Mouse (Mus musculus): ENCODE results near the gene Crkl.
A peak's percentile ranks its signal among the peaks of the same experiment; 100 is the strongest.
"Not testable (repeated sequence)": the region's sequence is repeated elsewhere in the genome, so short reads cannot be mapped to it uniquely, and the experiment has no call there.

Crkl gene

GRCm38 (mm10) chr16:17488478-17489468 is 37.0 kb downstream of the Crkl start:
- no peak for DNase-seq

DNA sequence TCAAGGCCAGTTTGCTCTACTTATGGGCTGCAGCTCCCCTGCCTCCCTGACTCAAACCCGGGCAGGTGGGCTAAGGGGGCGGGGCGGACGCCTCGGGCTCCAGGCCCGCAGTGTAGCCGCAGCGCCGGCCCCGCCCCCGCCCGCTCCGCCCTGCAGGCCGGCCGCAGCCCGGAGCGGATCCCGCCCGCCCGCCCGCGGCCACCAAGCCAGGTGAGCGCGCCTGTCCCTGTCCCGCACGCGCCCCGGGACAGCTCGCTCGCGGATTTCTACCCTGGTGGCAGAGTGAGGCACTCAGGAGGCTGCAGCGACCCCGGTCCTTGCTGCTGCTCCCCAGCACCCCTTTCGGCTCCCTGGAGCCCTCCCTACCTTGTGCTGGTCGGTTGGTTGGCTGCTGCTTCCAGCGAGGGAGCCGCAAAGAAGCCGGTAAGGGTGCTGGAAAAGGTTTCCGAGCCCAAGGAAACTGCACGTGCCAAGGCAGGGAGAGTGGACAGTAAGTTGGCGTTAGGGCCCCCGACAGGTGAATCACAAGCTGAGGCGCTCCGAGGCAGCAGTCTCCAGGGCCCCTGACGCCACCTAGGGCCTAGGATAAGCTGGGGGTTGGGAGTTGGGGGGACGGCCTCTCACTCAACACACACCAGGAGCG is 37.8 kb downstream of the Crkl start, which contains the start of gene Aifm3:
TSS of gene Aifm3 (plus strand) at position 143 of the 643 bp plus-strand sequence.
- DNase-seq: no peak

DNA sequence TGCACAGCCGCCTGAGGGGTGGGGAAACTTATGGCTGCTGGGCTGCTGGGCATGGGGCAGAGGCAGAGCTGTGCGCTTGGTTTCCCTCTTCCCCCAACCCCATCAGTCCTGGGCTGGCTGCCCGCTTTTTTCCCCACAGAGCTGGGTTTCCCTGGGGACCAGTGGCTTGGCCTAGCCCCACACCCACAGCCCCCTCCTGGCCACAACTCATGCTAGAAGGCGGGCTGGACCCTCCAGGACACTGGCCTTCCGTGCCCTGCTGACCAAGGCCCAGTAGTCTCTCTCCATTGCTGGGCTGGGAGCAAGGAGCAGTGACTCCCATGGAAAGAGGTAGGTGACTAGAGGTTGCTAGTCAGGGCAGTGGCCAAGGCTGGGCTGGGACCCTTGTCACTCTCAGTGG is 39.4 kb downstream of the Crkl start:
- DNase-seq: no peak

- DNase-seq: peak; percentile 69
Observed at GRCm38 (mm10) chr16:17491896-17492561, 40.2 kb downstream of the Crkl start.

GRCm38 (mm10) chr16:17496499-17497305 is 44.9 kb downstream of the Crkl start:
- peak; percentile 92 for DNase-seq

- DNase-seq: no peak
Observed at GRCm38 (mm10) chr16:17499249-17499883, 47.6 kb downstream of the Crkl start.

GRCm38 (mm10) chr16:17502681-17503080 is 50.9 kb downstream of the Crkl start:
- DNase-seq: peak; percentile 63

DNA sequence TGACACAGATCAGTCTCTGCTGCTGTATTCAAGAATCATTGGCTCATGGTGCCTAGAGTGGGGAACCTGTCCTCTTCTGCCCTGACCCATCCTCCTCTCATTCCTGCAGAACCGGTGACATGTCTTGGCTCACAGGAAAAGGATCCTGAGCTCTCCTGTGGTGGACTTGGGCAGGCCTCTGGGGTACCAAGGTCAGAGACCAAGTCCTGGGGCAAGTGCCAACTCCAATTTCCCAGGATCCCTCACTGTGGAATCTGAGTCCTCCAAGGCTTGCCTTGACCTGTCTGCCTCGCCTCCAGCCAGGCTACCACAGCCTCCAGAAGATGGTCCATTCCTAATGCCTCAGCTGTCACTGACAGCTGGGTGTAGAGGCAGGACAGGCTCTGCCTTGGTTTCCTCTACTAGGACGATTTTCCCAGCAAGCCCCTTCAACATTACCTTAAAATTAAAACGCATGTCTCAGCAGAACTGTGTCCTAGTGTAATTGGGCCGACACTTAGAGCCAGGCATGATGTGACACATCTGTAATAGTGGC is 55.3 kb downstream of the Crkl start:
- no peak for DNase-seq

DNA sequence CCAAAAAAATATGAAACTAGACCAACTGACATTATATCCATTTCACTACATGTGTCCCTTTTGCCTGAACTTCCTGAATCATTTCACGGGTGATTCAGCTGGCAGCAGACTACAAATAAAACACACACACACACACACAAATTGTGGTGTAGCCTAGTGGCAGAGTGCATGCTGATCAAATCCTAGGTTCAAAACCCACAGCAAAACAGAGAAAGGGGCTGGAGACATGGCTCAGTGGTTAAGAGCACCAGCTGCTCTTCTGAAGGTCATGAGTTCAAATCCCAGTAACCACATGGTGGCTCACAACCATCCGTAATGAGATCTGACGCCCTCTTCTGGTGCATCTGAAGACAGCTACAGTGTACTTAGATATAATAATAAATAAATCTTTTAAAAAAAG is 56.2 kb downstream of the Crkl start:
- DNase-seq: not testable (repeated sequence)

DNA sequence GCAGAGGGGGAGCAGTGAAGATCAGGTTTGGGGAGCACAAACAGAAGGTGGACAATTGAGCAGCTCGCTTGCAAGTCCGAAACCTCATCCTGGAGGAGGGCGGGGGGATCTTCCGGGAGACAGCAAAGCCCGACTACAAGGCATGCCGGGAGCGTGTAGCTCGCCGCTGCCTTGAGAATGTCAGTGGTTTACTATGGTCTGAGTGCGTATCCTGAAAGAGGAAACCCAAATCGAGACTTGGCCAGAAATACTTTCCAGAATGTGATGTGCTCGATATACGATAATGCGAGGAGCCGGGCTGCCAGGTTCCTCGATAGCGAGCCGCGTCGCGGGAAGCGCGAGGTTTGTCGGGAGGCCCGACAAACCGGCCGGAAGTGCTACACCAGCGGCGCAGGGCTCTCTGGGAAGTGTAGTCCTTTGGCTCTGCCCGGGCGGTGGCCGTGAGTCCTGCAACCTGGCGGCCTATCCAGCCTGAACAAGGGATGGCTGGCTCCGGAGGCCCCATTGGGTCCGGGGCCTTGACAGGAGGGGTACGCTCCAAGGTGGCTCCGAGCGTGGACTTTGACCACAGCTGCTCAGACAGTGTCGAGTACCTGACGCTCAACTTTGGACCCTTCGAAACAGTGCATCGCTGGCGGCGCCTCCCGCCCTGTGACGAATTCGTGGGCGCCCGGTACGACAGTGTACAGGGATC is 56.9 kb downstream of the Crkl start, which contains the start of gene Lztr1:
TSS of gene Lztr1 (plus strand) at position 143 of the 694 bp plus-strand sequence.
- DNase-seq: peak; percentile 92

- DNase-seq: no peak
Observed at GRCm38 (mm10) chr16:17509240-17509597, 57.4 kb downstream of the Crkl start.

DNA sequence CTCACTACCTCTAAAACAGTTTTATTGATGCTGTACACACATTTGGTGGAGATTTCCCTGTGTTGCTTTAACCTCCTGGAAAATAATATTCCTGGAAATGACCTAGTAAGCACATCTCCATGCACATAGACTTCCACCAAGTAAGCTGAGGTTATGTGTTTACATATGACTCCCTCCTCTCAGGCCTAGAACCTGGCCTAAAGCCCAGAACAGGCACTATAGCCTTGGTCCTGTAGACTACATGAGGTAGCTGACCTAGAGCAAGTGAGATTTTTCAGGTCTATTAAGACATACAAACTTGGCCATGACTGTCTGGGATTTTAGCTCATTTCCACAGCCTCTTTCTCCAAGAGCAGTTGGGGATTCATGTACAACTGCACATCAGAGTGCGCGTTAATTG is 58.4 kb downstream of the Crkl start:
- DNase-seq: no peak

GRCm38 (mm10) chr16:17510686-17511085 is 58.9 kb downstream of the Crkl start:
- no peak for DNase-seq

DNA sequence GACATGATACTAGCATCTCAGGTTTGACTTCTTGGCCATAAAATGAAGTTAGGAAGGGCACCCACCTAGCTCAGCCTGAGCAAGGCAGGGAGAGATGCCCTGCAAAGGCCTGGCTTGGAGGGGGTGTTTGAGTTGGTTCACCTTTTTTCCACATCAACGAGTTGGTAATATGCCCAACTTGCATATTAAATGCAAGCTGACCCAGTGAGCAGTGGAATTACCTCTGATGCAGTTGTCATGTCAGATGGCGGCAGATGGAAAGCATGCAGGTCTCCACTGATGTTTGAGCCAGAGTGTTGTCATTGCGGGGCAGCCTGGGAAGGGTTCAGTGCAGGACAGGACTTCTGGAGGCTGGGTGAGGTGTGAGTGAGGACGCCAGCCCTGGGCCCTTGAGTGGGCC is 59.6 kb downstream of the Crkl start:
- DNase-seq: no peak

- no peak for DNase-seq
Observed at GRCm38 (mm10) chr16:17518910-17519309, 67.1 kb downstream of the Crkl start.

- no peak for DNase-seq
Observed at GRCm38 (mm10) chr16:17524156-17524555, 72.4 kb downstream of the Crkl start.

DNA sequence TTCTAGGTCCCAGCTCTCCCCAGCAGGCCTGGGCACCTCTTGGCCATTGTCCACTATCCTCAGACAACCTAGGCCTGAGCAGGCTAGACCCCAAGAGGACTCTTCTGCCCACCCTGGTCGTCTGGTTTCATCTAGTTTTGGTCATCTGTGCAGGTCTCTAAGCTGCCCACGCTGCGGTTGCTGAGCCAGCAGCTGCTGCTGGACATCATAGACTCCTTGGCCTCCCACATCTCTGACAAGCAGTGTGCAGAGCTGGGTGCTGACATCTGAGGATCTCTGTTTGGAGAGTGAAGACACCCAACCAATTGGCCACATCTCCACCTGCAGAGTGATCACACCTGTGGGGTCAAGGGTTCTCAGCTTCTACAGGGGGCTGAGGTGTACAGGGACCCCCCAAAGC is 73.7 kb downstream of the Crkl start:
- DNase-seq: no peak

GRCm38 (mm10) chr16:17526223-17526622 is 74.4 kb downstream of the Crkl start:
- DNase-seq: no peak

DNA sequence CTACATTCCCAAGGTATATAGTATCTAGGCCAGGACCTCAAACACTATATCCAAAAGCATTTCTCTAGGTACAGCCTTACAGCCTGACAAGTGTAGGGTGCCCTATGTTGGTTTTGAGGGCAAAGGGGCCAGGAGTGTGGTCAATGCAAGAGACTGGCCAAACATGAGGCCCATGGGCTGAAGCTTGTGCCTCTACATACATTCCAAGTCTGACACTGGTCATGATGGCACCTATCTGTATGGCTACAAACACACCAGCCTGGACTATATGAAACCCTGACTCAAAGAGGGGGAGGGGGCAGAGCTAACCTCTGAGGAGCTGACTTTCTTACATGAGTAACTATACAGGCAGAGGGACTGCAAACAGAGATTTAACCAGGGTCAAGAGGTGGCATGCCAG is 75.8 kb downstream of the Crkl start:
- DNase-seq: no peak

GRCm38 (mm10) chr16:17528276-17528675 is 76.5 kb downstream of the Crkl start:
- DNase-seq: no peak

GRCm38 (mm10) chr16:17529981-17530586 is 78.3 kb downstream of the Crkl start:
- DNase-seq: no peak

Measured in right cerebral cortex, adult 18-20 months (tissue).